Mouse (Mus musculus): Measurements from ENCODE around the gene G530012D18Rik. TPM values are rescaled to one million over a fixed set of nuclear protein-coding genes. Genes with fewer than 3 reads are reported as not detected.
"Not testable (repeated sequence)": the region's sequence is repeated elsewhere in the genome, so short reads cannot be mapped to it uniquely, and the experiment has no call there.

Gene G530012D18Rik
- polyA plus RNA-seq (2017; shearing (Covaris generic)): not detected

DNA sequence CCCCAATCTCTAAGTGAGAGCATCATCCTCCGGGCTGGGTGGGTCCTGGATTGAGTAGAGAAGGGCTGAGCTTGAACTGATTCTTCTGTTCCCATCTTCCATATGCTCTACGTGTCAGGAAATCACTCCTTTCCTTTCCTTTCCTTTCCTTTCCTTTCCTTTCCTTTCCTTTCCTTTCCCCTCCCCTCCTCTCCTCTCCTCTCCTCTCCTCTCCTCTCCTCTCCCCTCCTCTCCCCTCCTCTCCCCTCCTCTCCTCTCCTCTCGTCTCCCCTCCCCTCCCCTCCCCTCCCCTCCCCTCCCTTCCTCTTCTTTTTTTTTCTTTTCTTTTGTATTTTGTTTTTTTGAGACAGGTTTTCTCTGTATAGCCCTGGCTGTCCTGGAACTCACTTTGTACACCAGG, at the start of gene G530012D18Rik:
Gene G530012D18Rik (plus strand): TSS at position 301 of the 400 bp plus-strand sequence.
- not testable (repeated sequence) for ATAC-seq

DNA sequence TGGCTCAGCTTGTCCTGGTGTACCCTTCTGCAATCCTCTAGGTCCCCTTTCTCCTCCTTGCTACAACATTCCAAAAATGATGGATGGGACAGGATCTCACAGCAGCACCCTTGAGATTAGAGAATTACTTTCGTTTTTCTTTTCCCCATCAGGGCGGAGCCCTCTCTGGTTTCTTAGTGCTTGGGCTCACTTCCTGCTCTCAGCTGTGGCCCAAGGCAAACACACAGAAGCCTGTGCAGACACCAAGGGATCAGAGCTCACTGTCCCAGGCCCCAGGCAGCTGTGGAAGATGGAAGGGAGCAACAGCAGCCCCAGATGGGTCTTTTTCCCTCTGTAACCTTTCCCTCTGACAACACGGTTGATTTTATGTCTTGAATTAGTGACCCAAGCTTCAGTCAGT, 49.1 kb upstream of the G530012D18Rik start:
- not testable (repeated sequence) for ATAC-seq

DNA sequence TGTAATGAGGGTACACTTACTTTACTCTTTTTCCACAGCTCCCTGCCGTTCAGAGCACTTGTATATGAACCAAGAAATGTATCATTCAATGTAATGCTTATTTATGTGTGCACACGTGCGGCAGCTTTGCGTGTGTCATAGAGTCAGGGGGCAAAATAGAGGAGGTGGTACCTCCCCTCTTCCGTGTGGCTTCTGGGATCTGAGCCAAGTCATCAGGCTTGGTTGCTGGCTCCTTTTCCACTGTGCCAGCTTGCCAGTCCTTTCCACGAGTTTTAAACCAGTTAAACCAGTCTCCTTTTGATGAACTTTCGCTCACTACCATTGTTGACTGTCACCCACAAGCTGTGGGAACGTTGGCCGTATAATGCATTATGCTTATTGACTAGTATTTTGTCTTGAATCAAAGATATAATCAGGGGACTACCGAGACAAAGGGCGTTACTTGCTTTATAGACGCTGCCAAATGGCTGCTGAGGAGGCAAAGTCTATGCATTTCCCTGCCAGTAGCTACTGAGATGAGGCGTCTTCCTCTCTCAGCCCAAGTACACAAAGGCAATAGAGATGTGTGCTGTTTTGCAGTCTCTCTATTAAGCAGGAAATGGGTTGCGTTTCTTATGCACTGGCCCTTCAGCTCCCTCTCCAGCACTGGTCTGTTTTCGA, 46.9 kb upstream of the G530012D18Rik start:
- not testable (repeated sequence) for ATAC-seq

DNA sequence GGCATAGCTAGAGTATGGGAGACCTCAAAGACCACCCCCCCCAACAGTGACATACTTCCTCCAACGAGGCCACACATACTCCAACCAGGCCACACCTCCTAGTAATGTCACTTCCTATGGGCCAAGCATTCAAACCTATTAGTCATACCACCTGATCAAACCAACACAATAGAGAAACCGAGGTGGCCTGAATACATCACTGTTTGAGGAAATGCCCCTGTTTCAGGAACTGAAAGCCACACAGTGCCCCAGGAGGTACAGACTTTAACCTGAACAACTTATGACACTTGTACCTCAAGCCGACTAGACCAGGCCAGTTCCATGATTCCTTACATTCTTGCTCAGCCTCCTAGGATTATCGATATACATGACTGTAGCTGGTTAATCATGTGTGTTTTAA, 31.7 kb upstream of the G530012D18Rik start:
- not testable (repeated sequence) for ATAC-seq

DNA sequence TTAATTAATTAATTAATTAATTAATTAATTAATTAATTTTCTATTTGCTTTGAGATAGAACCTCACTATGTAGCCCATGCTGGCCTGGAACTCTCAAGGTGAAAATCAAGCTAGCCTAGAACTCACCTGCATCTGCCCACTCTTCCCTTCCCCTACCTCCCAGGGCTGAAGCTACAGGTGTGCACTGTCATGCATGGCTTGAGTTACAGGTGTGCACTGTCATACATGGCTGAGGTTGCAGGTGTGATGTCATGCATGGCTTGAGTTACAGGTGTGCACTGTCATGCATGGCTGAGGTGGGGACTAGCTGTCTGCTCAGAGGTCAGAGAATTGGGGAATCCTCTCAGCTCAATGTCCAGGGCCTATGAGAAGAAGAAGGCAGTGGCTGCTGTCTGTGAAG, 29.0 kb upstream of the G530012D18Rik start:
- ATAC-seq: not testable (repeated sequence)

DNA sequence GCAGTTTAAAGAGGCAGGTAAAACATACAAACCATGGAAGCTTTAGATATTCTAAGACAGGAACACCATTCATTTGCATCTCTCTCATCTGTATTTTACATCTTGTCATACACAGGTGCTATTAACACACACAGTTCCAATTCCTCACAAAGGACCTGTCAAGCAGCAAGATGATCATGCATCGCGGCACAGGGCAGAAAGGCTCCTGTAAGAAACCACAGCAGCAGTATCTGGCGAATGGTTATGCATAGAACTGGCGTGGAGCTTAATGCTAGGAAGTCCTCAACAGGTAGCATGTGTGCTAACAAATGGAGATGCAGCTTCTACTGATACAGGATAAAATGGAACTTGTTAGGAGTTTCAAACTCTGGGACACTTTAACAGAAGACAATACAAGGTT, 20.2 kb upstream of the G530012D18Rik start:
- ATAC-seq: not testable (repeated sequence)

DNA sequence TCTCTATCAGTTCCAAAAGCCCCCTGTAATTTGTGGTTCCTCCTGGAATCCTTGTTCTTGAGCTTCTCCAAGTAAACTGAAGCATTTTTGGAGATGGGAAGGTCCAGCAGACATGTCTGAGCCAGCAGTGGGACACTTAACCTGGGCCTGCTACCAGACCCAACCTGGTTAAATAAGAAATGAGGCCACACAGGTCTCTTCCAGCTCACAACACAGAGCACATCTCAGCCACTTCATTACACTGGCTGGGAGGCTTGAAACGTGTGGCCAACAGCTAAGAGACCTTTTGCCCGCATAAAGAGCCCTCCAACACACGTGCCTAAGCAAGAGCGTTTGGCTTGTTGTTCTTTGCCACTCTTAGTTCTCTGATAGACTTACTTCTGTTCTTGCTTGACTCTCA, 1.9 kb upstream of the G530012D18Rik start:
- ATAC-seq: not testable (repeated sequence)

DNA sequence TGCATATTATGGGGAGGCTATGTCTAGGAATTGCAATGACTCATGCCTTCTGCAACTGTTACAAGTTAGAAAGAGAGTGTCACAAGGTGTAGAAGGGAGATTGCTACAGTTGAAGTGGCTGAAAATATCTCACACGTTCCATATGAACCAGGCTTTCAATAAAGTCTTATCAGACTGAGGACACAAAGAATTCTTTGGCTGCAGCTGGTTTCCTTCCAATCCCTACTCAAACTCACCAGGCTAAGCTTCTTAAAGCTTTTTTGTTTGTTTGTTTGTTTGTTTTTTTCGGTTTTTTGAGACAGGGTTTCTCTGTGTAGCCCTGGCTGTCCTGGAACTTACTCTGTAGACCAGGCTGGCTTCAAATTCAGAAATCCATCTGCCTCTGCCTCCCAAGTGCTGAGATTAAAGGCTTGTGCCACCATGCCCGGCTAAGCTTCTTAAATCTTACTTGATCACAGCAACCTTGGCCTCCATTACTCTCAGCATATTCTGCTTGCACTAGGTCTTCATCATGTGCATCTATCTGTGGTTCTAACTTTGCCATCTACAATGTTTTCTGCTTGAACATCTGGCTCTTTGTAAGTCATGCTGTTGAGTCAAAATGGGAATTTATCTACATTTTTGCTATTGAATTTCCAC, 3.0 kb downstream of the G530012D18Rik start:
- not testable (repeated sequence) for ATAC-seq

DNA sequence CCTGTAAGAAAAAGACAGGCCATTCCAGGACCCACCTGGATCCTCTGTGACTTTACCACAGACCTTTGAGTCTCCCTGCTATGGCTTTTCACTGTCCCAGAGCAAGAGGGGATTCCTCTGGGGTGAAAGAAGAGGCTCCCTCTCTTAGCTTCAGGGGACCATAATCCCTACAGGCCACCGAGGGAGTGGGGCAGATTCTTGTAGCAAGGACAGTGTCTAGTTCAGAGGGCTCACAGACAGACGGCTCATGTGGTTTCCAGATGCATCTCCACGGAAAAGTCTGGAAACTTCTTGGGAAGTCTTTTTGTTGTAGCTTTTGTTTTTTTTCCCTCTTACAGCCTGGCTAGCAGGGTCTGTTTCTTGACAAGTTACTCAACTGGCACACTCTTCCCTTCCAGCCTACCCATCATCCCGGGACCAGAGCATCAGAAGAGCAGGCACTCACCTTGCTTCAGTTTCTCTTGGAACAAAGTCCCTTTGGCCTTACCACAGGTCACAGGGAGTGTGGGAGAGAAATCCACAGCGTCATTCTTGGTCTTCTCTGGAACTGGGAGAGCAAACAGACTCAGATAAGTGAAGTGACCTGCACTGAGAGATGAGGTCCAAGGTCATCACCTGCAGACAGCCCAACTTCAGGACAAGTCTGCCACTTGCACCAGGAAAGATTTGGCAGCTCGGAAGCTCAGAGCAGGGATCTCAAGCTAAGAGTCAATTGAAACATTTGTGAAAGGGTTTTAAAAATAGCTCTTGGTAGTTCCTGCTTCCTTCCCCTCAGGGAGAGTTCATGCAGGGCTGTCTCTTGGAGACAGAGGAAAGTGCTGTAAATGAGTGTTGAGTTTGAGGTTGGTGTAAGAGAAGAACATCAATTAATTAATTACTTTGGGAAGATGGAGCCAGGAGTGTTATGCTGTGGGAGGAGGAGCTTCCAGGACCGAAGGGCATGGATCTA, 4.0 kb downstream of the G530012D18Rik start:
- ATAC-seq: not testable (repeated sequence)

DNA sequence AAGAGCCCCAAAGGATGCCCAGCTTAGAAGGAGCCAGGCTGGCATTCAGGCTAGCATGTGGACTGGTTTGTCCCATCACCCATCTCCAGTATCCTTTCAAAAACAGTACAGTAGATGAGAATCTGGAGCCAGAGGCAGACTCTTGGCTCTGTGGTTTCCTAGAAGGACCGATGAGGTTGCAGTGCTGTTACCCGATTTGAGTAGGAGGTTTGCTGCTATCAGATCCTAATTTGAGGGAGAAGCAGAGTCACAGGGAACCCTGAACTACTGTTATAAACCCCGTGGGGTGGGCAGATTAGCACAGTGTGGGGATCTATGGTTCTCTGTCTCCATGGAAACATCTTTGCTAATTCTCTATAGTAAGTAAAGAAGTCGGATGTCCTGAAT, 4.7 kb downstream of the G530012D18Rik start:
- ATAC-seq: not testable (repeated sequence)

DNA sequence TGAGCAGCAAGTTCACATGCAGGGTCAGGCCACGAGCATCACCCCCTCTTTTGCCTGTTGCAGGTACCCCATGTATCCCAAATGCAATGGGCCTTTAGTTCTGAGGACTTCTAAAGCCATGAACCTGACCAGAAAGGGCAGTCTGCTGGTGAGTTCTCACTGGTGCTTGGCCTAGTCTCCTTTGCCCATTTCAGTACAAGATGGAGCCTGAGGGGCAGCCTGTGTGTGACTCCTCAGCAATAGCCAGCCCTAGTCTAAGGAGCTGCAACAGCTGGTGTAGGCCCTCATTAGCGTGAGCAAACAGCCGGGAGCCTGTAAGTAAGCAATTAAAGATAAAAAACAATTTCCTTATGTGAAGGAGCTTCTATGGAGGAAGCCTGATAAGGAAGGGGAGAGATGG, 5.1 kb downstream of the G530012D18Rik start:
- not testable (repeated sequence) for ATAC-seq

DNA sequence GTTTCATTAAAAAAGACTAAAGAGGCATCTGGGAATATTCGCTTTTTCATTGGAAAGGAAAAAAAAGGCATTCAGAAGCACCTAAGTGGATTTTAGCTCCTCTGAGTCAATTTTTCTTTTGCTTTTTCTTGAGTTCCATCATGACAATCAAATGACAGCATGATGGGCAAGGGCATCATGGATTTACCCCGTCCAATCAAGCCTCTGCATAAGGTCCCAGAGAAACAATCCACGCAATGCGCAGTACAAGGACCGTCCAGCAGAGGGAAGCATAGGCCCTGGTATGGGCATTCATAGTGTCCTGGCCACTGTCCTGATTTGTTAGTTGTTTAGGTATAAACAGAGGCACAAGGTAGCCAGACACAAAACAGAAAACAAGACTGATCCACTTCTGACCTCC, 6.0 kb downstream of the G530012D18Rik start:
- ATAC-seq: not testable (repeated sequence)

DNA sequence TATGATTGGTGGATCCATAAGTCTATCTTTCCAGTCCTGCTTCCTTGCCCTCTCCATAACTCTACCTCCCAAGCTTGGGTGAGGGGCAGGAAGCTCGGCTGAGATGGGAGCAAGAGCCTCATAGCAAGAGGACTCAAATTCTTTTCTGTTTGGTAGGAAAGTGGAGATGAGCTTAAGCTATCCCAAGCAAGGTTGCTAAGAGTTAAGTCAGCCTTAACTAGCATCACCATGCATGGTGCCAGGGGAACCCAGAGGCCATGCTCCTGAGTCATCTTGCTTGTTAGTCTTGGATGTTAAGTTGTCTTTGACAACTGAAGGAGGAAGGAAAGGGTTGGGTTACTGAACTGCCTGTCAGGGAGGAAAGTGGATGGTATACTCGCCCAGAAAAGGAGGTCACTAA, 13.2 kb downstream of the G530012D18Rik start:
- not testable (repeated sequence) for ATAC-seq

DNA sequence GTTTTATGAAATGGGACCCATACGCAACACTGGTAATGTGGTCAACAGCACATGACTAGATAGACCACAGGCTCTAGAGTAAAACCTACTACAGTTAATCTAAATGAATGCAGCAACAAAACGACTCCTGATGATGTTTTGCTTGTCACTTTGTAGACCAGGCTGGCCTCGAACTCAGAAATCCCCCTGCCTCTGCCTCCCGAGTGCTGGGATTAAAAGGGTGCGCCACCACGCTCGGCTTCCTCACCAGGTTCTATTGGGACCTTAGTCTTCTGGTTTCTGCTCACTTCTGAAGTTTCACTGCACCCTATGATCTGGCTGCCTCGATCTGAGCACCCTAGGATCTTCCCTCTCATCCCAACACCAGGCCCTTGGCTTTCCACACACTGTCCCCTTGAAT, 17.1 kb downstream of the G530012D18Rik start:
- ATAC-seq: not testable (repeated sequence)

DNA sequence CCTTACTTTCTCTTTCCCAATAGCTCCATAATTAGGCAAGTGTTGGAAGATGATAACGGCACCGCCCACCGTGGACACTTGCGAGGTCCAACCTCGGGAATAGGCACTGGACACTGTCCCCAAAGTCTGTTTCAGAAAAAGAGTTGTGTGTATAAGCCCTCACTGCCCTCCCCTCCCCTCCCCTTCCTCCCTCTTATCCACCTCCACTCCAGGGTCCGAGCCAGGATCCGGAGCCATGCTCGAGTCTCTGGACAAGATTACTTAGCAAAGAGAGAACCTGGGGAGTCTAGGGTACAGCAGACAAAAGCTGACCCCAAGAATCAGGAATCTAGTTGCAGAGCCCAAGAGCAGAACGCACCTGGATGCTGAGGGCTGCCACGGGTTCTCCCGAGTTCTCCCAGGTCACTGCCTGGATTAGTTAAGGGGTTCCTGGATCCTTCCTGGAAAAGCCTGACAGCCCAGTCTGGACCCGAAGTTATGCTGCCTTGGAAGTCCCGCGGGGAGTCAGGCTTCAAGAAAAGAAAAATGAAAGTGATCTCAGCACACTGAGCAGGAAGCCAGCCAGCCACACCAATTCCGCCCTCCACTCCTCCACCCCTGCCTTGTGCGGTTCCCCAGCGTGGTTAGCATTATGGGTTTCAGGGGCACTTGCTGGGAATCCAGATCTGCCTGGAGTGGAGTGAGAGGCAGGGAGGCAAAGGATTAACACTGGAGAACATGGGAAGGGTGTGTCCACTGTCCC, 23.0 kb downstream of the G530012D18Rik start, which contains the start of gene Sp110:
Gene Sp110 (minus strand): TSS at position 547 of the 742 bp plus-strand sequence.
- ATAC-seq: peak; percentile 64

DNA sequence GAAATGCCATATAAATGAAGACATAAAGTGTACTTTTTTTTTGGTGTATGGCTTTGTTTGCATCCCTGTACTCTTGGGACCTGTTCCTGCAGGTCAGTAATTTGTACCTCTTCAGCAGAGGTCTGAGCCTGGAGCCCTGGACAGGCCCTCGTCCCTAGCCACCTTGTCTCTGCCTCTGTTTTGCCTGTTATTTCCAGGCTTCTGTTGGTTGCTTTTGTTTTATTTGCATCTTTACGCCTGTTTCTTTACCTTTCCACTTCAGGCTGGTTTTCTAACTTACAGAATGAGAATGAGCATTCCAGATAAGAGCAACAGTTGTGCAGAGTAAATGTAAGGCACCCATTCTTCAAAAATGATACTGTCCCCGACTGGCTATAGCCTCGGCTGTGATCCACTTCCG, 24.6 kb downstream of the G530012D18Rik start, which contains the start of gene Sp140:
Gene Sp140 (plus strand): TSS at position 301 of the 400 bp plus-strand sequence.
- ATAC-seq: not testable (repeated sequence)

DNA sequence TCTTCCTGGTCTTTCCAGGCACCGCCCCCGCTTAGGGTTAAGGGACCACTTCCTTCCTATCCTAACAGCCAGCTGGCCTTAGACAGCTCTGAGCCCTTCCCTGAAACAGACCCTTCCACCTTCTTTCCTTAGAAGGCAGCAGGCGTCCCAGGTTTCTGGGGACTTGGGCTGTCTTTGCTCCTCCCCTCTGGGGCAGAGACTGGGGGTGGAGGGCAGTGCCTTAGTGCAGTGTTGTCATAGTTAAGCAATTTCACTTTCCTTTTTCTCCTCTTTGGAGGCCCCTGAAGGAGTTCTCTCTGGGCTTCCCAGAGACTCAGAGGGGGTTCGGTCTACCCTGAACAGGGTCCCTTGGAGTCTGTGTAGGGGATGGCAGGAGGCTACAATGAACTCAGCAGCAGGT, 25.3 kb downstream of the G530012D18Rik start:
- peak; percentile 48 for ATAC-seq

DNA sequence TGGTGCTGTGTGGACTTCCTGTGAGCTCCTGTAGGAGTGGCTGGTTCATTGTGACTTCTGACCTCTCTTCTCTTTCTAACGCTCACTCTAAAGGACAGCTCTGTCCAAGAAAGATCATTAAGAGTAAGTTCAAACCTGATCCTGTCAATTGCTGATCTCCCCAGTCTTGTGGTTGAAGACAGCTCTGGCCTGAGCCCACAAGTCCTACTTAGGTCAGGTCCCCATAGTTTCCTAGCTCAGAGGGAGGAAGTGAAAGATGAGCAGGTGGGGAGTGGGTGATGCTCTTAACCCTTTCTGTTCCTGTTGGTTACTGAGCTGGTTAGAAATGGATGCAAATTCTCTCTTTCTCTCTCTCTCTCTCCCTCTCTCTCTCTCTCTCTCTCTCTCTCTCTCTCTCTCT, 28.9 kb downstream of the G530012D18Rik start:
- ATAC-seq: not testable (repeated sequence)

DNA sequence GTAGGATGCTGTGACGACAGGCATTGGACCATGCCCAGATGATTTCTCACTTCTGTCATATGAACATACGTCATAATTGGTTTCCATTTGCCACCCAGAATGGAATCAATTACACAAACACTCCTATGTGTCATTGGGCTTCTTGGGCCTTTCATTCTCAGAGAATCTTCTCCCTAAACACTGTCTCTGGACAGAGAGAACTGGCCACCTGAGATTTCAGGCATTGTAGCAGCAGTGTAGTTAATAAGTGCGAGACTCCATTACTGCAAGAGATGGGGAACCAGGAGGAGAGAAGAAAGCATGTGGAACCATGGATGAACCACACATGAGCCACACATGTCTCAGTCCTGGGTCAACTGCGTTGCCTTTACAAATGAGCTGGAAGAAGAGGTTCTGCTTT, 32.9 kb downstream of the G530012D18Rik start:
- ATAC-seq: not testable (repeated sequence)

DNA sequence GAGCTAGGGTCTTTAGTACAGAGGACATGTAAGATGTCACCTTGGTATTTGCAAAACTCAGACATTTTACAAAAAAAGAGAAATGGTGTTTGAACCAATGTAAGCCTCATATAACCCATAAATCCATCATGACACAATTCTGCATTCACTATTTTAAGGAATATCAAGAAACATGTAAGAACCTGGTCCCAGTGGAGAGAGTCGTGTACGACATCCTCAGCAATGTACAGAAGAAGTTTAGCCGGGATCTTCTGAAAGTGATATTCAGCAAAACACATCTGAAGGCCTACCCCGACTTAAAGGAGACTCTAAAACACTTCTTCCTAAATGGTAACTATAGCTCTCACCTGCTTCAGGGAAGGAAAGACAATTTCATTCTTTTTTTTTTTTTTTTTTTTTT, 35.1 kb downstream of the G530012D18Rik start:
- not testable (repeated sequence) for ATAC-seq

DNA sequence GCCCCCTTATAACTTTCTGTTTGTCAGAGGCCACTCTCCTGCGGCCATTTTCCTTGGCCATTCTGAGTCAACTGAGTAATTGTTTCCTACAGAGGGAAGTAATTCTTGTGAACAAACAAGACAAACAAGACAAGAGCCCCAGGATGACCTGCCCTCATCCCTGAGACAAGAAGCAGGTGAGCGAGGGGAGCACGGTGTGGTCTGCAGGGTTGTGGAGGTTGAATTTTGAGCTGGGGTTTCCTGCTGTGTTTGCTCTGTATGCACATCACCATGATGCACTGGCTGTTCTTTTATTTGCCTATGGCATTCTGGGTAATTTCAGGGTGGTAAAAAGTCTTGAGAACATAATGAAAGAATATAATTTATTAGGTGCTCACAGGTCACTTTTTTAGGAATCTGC, 39.6 kb downstream of the G530012D18Rik start:
- ATAC-seq: not testable (repeated sequence)

DNA sequence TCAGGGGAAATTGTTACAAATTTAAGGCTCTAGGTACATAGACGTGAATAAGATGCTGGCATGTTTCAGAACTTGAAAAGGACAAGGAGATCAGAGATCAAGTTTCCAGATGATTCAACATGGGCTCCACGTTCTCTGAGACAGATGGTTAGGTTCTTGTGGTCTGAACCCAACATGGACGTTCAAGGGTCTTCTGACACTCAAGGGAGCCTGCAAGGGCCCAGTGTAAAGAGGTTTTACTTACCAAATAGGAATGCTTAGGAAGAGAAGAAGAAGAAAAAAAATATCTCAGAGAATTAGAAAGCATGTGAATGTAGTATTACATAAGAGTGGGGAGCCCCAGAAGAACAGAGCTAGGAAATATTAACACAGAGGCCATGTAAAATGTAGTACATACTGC, 40.3 kb downstream of the G530012D18Rik start:
- ATAC-seq: not testable (repeated sequence)
